Mouse (Mus musculus): ENCODE results near the gene Erg.

GRCm38 (mm10) chr16:95608624-95609023 lies 22.2 kb upstream of the Erg start:
- TF ChIP-seq CTCF (IDR thresholded peaks at IDR 0.05; ENCODE audit: borderline replicate concordance, insufficient read depth, low read depth, low read length) (no peak), POLR2A (IDR thresholded peaks at IDR 0.05; ENCODE audit: borderline replicate concordance, insufficient read depth, low read length) (no peak)
